Mouse (Mus musculus): ENCODE data around the gene Urb2.
A peak's percentile ranks its signal among the peaks of the same experiment; 100 is the strongest.
"Not testable (repeated sequence)": the region's sequence is repeated elsewhere in the genome, so short reads cannot be mapped to it uniquely, and the experiment has no call there.

The Urb2 gene

GRCm38 (mm10) chr8:124021237-124022227 is at the start of gene Urb2, which contains the start of gene Taf5l:
Urb2 (plus strand) TSS chr8:124021508.
Taf5l (minus strand) TSS chr8:124021397.
- peak; percentile 93 for DNase-seq

GRCm38 (mm10) chr8:123973495-123973894 is 47.8 kb upstream of the Urb2 start:
- DNase-seq, result no peak

GRCm38 (mm10) chr8:123977499-123977898 is 43.8 kb upstream of the Urb2 start:
- no peak for DNase-seq

GRCm38 (mm10) chr8:123978166-123978838 is 43.0 kb upstream of the Urb2 start:
- no peak for DNase-seq

GRCm38 (mm10) chr8:123978926-123979325 is 42.4 kb upstream of the Urb2 start:
- peak; percentile 92 for DNase-seq

GRCm38 (mm10) chr8:123980239-123980638 is 41.1 kb upstream of the Urb2 start:
- peak; percentile 20 for DNase-seq

GRCm38 (mm10) chr8:123981674-123982073 is 39.6 kb upstream of the Urb2 start:
- peak; percentile 20 for DNase-seq

GRCm38 (mm10) chr8:123982291-123982793 is 39.0 kb upstream of the Urb2 start:
- DNase-seq, result peak; percentile 48

- DNase-seq, result peak; percentile 94
Measured at GRCm38 (mm10) chr8:123982826-123983400, 38.4 kb upstream of the Urb2 start, which contains the start of gene Abcb10. Abcb10 (minus strand) TSS chr8:123983122.

GRCm38 (mm10) chr8:123988605-123989038 is 32.7 kb upstream of the Urb2 start:
- peak; percentile 87 for DNase-seq

GRCm38 (mm10) chr8:123989128-123989527 is 32.2 kb upstream of the Urb2 start:
- DNase-seq, result peak; percentile 58

GRCm38 (mm10) chr8:123990277-123991049 is 30.8 kb upstream of the Urb2 start:
- peak; percentile 70 for DNase-seq

GRCm38 (mm10) chr8:123992587-123992986 is 28.7 kb upstream of the Urb2 start:
- peak; percentile 74 for DNase-seq

- DNase-seq, result no peak
Measured at GRCm38 (mm10) chr8:123993597-123993996, 27.7 kb upstream of the Urb2 start.

GRCm38 (mm10) chr8:123993997-123994396 is 27.3 kb upstream of the Urb2 start:
- DNase-seq, result no peak

GRCm38 (mm10) chr8:123999568-123999967 is 21.7 kb upstream of the Urb2 start:
- DNase-seq, result no peak

GRCm38 (mm10) chr8:124002546-124003108 is 18.7 kb upstream of the Urb2 start:
- DNase-seq, result no peak

- no peak for DNase-seq
Measured at GRCm38 (mm10) chr8:124007829-124008228, 13.5 kb upstream of the Urb2 start.

- DNase-seq, result no peak
Measured at GRCm38 (mm10) chr8:124011580-124011979, 9.7 kb upstream of the Urb2 start.

- no peak for DNase-seq
Measured at GRCm38 (mm10) chr8:124011989-124012586, 9.2 kb upstream of the Urb2 start.

GRCm38 (mm10) chr8:124014299-124014698 is 7.0 kb upstream of the Urb2 start:
- not testable (repeated sequence) for DNase-seq
